Mouse (Mus musculus): ENCODE measurements around the gene Crybb2. TPM values are rescaled to one million over a fixed set of nuclear protein-coding genes. Genes with fewer than 3 reads are reported as not detected.

Crybb2 gene
- polyA plus RNA-seq (2014; fragmentation: Nextera tagmentation; extraction: Ambion mirVana) = not detected in 2 replicates

DNA sequence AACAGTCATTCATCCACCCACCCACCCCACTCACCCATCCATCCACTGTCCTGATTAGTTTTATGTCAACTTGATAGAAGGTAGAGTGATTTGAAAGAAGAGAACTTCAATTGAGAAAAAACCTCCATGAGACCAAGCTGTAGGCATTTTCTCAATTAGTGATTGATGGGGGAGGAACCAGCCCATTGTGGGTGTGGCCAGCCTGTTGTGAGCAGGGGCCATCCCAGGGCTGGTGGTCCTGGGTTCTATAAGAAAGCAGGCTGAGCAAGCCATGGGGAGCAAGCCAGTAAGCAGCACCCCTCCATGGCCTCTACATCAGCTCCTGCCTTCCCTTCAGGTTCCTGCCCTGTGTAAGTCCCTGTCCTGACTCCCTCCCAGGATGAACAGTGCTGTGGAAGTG, at the start of gene Crybb2:
Gene Crybb2 (minus strand): TSS at position 101 of the 400 bp plus-strand sequence.
- no peak within 1 kb of the TSS for H3K4me2 ChIP-seq (ENCODE audit: low read depth)
- ATAC-seq (ENCODE audit: insufficient read depth, low FRiP score, low TSS enrichment) = no peak

DNA sequence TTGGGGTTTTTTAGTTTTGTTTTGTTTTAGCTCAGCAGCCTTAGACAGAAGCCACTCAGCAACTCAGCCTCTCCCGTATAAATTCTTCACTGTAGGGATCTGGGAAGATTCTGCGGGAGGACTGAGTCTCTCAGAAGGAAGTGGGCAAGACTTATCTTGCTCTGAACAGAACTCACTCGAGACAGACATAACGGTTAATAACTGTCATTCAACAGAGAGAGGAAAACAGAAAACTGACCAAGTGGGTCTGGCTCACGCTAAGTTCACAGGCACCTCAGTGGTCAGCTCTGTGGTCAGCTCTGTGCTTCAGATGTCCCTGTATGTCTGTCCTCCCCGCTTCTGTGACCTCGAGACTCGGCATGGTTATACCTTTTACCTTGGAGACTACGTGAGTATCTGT, 49.4 kb upstream of the Crybb2 start:
- ATAC-seq (ENCODE audit: insufficient read depth, low FRiP score, low TSS enrichment) = no peak
- Histone ChIP-seq H3K27ac (ENCODE audit: low read depth, low read length) (no peak overlapping the region), H3K27me3 (ENCODE audit: control insufficient read depth, insufficient read depth, low read length) (no peaks in the 10 kb centered on the region), H3K36me3 (ENCODE audit: control insufficient read depth, insufficient read depth, low read length) (no peaks in the 10 kb centered on the region), H3K4me3 (ENCODE audit: low read depth, low read length) (no peak overlapping the region), H3K4me2 (ENCODE audit: low read depth) (no peak overlapping the region), H3K9ac (ENCODE audit: low read length) (no peak overlapping the region; the same call in 1 of the 2 replicates), H3K9me3 (ENCODE audit: control insufficient read depth, low read length) (no peaks in the 10 kb centered on the region), H3K4me1 (ENCODE audit: control insufficient read depth, insufficient read depth, low read length) (peaks cover 8% of the 10 kb centered on the region; the same call in 1 of the 2 replicates)
- 88% methylated on average over 9 of the region's 9 CpGs for WGBS
- DNase-seq (ENCODE audit: low spot score) = no peak

More for the DNA sequence above, at the start of gene Crybb2:
- Histone ChIP-seq H3K27me3 (ENCODE audit: control insufficient read depth, insufficient read depth, low read length) (no peaks in the 10 kb centered on the region), H3K36me3 (ENCODE audit: control insufficient read depth, insufficient read depth, low read length) (no peaks in the 10 kb centered on the region), H3K9me3 (ENCODE audit: control insufficient read depth, low read length) (no peaks in the 10 kb centered on the region), H3K27ac (ENCODE audit: low read depth, low read length) (no peak within 1 kb of the TSS), H3K4me3 (ENCODE audit: low read depth, low read length) (no peak within 1 kb of the TSS), H3K4me1 (ENCODE audit: control insufficient read depth, insufficient read depth, low read length) (no peaks in the 10 kb centered on the region), H3K9ac (ENCODE audit: low read length) (no peak within 1 kb of the TSS)
- DNase-seq (ENCODE audit: low spot score) = no peak

DNA sequence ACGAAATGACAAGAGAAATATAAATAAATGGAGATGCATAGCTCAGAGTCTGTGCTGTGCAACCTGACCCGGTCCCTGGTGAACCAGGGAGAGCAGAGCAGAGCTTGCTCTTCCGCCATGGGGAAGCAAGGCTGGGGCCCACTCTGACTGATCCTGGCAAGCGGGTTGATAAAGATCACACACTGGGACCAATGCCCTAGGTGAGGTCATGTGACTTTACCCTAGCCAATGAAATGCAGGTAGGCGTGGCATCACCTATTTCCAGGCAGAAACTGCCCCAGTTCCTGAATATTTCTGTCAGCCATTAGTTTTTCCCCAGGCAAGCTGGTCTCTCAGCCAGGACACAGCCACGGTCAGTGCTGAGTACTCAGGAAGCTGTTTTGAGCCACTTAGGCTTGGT, 48.8 kb upstream of the Crybb2 start:
- Histone ChIP-seq H3K9me3 (ENCODE audit: control insufficient read depth, low read length) (no peaks in the 10 kb centered on the region), H3K4me2 (ENCODE audit: low read depth) (no peak overlapping the region), H3K27ac (ENCODE audit: low read depth, low read length) (no peak overlapping the region), H3K36me3 (ENCODE audit: control insufficient read depth, insufficient read depth, low read length) (no peaks in the 10 kb centered on the region), H3K4me3 (ENCODE audit: low read depth, low read length) (no peak overlapping the region), H3K27me3 (ENCODE audit: control insufficient read depth, insufficient read depth, low read length) (no peaks in the 10 kb centered on the region), H3K4me1 (ENCODE audit: control insufficient read depth, insufficient read depth, low read length) (peaks cover 8% of the 10 kb centered on the region; the same call in 1 of the 2 replicates), H3K9ac (ENCODE audit: low read length) (no peak overlapping the region)
- no peak for DNase-seq (ENCODE audit: low spot score)
- no peak for ATAC-seq (ENCODE audit: insufficient read depth, low FRiP score, low TSS enrichment)
- 53% methylated on average over 6 of the region's 6 CpGs for WGBS

DNA sequence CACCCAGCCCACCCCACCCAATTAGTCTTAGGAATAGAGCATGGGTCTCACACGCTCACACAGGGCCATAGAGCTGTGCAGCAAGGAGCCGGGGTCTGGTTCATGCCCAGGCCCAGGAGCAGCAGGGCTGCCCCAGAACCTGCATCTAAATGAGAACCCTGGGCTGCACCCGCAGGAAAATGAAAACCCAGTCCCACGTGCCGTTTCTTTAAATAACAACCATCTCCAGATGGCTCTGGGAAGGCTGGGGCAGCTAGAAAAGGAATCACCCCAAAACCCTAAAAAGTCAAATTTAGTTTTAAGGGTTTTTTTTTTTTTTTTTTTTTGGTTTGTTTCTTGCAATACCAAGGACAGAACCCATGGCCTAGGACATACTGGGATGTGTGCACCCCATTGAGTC, 47.4 kb upstream of the Crybb2 start:
- H3K36me3 ChIP-seq (ENCODE audit: control insufficient read depth, insufficient read depth, low read length) = no peaks in the 10 kb centered on the region

DNA sequence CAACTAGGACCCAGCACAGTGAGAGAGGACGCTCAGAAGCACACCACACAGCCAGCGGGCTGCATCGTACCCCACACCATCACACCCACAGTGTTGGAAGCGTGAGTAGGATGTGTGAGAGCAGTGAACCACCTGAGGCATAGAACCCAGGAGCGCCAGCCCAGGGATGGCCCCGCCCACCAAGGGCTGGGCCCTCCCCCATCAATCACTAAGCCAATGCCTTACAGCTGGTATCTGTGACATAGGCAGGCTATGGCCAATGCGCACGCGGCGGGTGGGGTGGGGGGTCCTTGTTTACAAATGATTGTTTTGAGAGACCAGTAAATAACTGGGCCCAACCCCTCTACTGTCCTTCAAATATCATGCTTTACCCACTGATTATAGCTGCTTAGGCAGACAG, 46.0 kb upstream of the Crybb2 start:
- H3K36me3 ChIP-seq (ENCODE audit: control insufficient read depth, insufficient read depth, low read length) = no peaks in the 10 kb centered on the region
- H3K4me3 ChIP-seq (ENCODE audit: low read depth, low read length) = no peak overlapping the region
- H3K27me3 ChIP-seq (ENCODE audit: control insufficient read depth, insufficient read depth, low read length) = no peaks in the 10 kb centered on the region
- ATAC-seq (ENCODE audit: insufficient read depth, low FRiP score, low TSS enrichment) (no peak), DNase-seq (ENCODE audit: low spot score) (no peak)
- WGBS = 57% methylated on average over 10 of the region's 10 CpGs
- H3K27ac ChIP-seq (ENCODE audit: low read depth, low read length) = no peak overlapping the region
- no peaks in the 10 kb centered on the region for H3K9me3 ChIP-seq (ENCODE audit: control insufficient read depth, low read length)
- H3K9ac ChIP-seq (ENCODE audit: low read length) = no peak overlapping the region
- peaks cover 8% of the 10 kb centered on the region for H3K4me1 ChIP-seq (ENCODE audit: control insufficient read depth, insufficient read depth, low read length)
- H3K4me2 ChIP-seq (ENCODE audit: low read depth) = no peak overlapping the region

More for the DNA sequence above, 47.4 kb upstream of the Crybb2 start:
- H3K4me2 ChIP-seq (ENCODE audit: low read depth) = no peak overlapping the region
- no peak overlapping the region for H3K4me3 ChIP-seq (ENCODE audit: low read depth, low read length)
- H3K9ac ChIP-seq (ENCODE audit: low read length) = no peak overlapping the region
- H3K27ac ChIP-seq (ENCODE audit: low read depth, low read length) = no peak overlapping the region
- ATAC-seq (ENCODE audit: insufficient read depth, low FRiP score, low TSS enrichment) (no peak), DNase-seq (ENCODE audit: low spot score) (no peak)
- no peaks in the 10 kb centered on the region for H3K9me3 ChIP-seq (ENCODE audit: control insufficient read depth, low read length)
- H3K4me1 ChIP-seq (ENCODE audit: control insufficient read depth, insufficient read depth, low read length) = peaks cover 8% of the 10 kb centered on the region; the same call in 1 of the 2 replicates
- no peaks in the 10 kb centered on the region for H3K27me3 ChIP-seq (ENCODE audit: control insufficient read depth, insufficient read depth, low read length)
- WGBS = 80% methylated on average over 5 of the region's 5 CpGs

DNA sequence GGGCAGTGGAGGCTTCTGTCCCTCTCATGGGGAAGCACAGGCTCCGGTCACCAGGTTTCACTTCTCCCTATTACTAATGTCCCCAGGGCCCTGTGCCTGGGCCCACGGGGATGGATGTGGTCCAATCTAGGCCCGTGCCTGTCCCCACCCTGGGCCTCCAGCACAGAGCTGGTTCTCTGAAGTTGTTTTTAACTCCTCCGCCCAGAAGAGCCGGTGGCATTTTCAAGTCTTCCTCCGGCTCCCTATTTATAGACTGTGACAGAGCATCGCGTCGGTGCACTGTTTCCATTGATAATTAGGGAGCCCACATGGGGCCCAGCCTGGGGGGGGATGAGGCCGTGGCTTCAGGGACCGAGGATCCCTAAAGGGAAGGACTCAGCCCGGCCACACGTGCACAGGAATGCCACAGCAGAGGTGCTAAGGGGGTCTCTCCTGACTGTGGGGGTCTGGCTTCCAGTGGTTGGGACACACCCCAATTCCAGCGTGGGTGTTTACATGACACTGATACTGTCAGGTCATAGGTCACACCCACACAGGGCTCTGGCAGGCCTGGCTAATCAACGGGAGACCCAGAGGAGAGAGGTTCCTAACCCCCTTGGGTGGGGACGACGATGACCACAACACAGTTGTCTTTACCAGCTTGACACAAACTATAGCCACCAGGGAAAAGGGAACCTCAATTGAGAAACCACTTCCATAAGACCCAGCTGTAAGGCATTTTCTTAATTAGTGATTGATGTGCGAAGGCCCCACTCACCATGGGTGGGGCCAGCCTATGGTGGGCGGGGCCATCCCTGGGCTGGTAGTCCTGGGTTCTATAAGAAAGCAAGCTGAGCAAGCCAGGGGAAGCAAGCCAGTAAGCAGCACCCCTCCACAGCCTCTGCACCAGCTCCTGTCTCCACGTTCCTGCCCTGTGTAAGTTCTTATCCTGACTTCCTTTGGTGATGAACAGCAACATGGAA, 44.6 kb upstream of the Crybb2 start:
- DNase-seq (ENCODE audit: low spot score) = no peak
- no peak overlapping the region for H3K4me3 ChIP-seq (ENCODE audit: low read depth, low read length)
- peaks cover 7% of the 10 kb centered on the region for H3K4me1 ChIP-seq (ENCODE audit: control insufficient read depth, insufficient read depth, low read length)
- no peak overlapping the region for H3K4me2 ChIP-seq (ENCODE audit: low read depth)
- H3K27me3 ChIP-seq (ENCODE audit: control insufficient read depth, insufficient read depth, low read length) = no peaks in the 10 kb centered on the region
- no peaks in the 10 kb centered on the region for H3K9me3 ChIP-seq (ENCODE audit: control insufficient read depth, low read length)
- no peak overlapping the region for H3K27ac ChIP-seq (ENCODE audit: low read depth, low read length)
- 57% methylated on average over 20 of the region's 20 CpGs for WGBS
- no peak overlapping the region; the same call in 1 of the 2 replicates for H3K9ac ChIP-seq (ENCODE audit: low read length)
- ATAC-seq (ENCODE audit: insufficient read depth, low FRiP score, low TSS enrichment) = no peak
- no peaks in the 10 kb centered on the region for H3K36me3 ChIP-seq (ENCODE audit: control insufficient read depth, insufficient read depth, low read length)

DNA sequence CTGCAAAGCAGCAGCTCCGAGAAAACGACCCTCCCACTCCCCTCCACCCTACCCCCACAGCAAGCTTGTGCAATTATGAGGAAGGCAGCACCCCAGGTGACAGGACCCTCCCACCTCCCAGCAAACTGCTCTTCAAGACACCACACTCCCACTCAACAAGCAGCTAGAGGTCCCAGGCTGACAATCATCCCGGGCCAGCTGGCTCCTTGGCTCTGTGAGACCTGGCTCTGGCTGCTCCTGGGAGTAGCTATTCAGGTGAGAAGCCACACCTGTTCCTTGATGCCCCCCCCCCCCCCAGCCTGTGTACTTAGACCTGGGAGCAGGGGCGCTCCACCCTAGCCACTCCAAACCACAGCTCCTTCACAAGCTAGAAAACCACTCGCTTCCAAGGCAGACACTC, 43.2 kb upstream of the Crybb2 start:
- H3K27ac ChIP-seq (ENCODE audit: low read depth, low read length) = no peak overlapping the region
- peaks cover 7% of the 10 kb centered on the region for H3K4me1 ChIP-seq (ENCODE audit: control insufficient read depth, insufficient read depth, low read length)
- H3K9me3 ChIP-seq (ENCODE audit: control insufficient read depth, low read length) = no peaks in the 10 kb centered on the region
- DNase-seq (ENCODE audit: low spot score) (no peak), ATAC-seq (ENCODE audit: insufficient read depth, low FRiP score, low TSS enrichment) (no peak)
- 42% methylated on average over 5 of the region's 5 CpGs for WGBS
- no peak overlapping the region for H3K4me2 ChIP-seq (ENCODE audit: low read depth)
- no peaks in the 10 kb centered on the region for H3K27me3 ChIP-seq (ENCODE audit: control insufficient read depth, insufficient read depth, low read length)
- H3K9ac ChIP-seq (ENCODE audit: low read length) = no peak overlapping the region
- no peaks in the 10 kb centered on the region for H3K36me3 ChIP-seq (ENCODE audit: control insufficient read depth, insufficient read depth, low read length)
- no peak overlapping the region for H3K4me3 ChIP-seq (ENCODE audit: low read depth, low read length)

DNA sequence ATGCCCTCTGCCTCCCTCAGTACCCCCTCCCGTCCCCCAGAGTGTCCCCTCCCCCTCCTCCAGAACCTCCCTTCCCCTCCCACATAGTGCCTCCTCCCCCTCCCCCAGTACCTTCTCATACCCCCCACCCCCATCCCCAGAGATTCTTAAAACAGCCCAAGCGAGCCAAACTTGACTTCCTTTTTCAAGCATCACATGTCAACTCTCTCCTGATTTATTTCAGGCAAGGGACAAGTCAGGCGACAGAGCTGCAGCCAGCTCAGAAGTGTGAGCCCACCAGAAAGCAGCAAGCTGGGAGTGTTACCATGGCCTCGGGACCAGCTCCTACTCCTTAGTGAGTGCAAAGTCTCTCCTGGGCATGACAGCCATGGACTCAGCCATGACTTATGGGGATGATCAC, 41.4 kb upstream of the Crybb2 start:
- Histone ChIP-seq H3K9me3 (ENCODE audit: control insufficient read depth, low read length) (no peaks in the 10 kb centered on the region), H3K27me3 (ENCODE audit: control insufficient read depth, insufficient read depth, low read length) (no peaks in the 10 kb centered on the region), H3K9ac (ENCODE audit: low read length) (no peak overlapping the region), H3K36me3 (ENCODE audit: control insufficient read depth, insufficient read depth, low read length) (no peaks in the 10 kb centered on the region), H3K4me1 (ENCODE audit: control insufficient read depth, insufficient read depth, low read length) (peaks cover 7% of the 10 kb centered on the region), H3K27ac (ENCODE audit: low read depth, low read length) (no peak overlapping the region), H3K4me2 (ENCODE audit: low read depth) (no peak overlapping the region), H3K4me3 (ENCODE audit: low read depth, low read length) (no peak overlapping the region)
- ATAC-seq (ENCODE audit: insufficient read depth, low FRiP score, low TSS enrichment) (no peak), DNase-seq (ENCODE audit: low spot score) (peak; percentile 15)
- 10% methylated on average over 4 of the region's 4 CpGs for WGBS

DNA sequence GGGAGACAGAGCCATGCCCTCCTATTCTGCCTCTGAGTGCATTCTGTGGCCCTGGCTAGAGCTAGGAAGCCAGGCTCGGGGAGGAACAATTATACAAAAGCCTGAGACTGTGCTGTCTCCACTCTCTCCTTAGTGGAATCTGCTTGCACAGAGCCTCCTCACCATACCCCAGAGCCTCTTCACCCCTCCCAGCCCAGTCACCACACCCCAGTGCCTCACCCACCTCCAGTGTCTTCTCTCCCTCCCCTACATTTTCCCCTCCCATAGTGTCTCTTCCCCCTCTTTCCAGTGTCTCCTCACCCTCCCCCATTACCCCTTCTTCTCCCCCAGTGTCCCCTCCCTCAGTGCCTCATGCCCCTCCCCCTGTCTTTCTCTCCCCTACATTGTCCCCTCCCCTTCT, 41.0 kb upstream of the Crybb2 start:
- 0% methylated on average over 1 of the region's 1 CpGs for WGBS
- Histone ChIP-seq H3K4me2 (ENCODE audit: low read depth) (no peak overlapping the region), H3K4me3 (ENCODE audit: low read depth, low read length) (no peak overlapping the region), H3K27ac (ENCODE audit: low read depth, low read length) (peak overlapping the region; percentile 64; the same call in 1 of the 2 replicates), H3K9ac (ENCODE audit: low read length) (peak overlapping the region; percentile 44), H3K9me3 (ENCODE audit: control insufficient read depth, low read length) (no peaks in the 10 kb centered on the region), H3K4me1 (ENCODE audit: control insufficient read depth, insufficient read depth, low read length) (peaks cover 7% of the 10 kb centered on the region), H3K27me3 (ENCODE audit: control insufficient read depth, insufficient read depth, low read length) (no peaks in the 10 kb centered on the region), H3K36me3 (ENCODE audit: control insufficient read depth, insufficient read depth, low read length) (no peaks in the 10 kb centered on the region)
- DNase-seq (ENCODE audit: low spot score) (no peak), ATAC-seq (ENCODE audit: insufficient read depth, low FRiP score, low TSS enrichment) (no peak)
